Mouse (Mus musculus) small intestine, adult 2 months (tissue): ENCODE measurements around the gene Cgrrf1.

Experiments used
- CTCF ChIP-seq: fragments of 200-500 bp; IDR thresholded peaks from 2 replicates; pipeline ENCODE4 v1.5.1; 2012; ENCODE audit warnings: low read depth, mild to moderate bottlenecking, control low read depth, inconsistent platforms, low read length, moderate library complexity, mixed read lengths; ENCODE audit not compliant: insufficient replicate concordance, insufficient read length; ENCODE audit errors: extremely low read depth
- POLR2A ChIP-seq: fragments of 200-500 bp; IDR thresholded peaks from 2 replicates; pipeline ENCODE4 v1.6.1; 2012; ENCODE audit warnings: low read depth, mild to moderate bottlenecking, control low read depth, inconsistent platforms, low read length, moderate library complexity

- TF ChIP-seq CTCF, result no peak
- no peak for TF ChIP-seq POLR2A
These were observed 28.7 kb upstream of the Cgrrf1 start for GRCm38 (mm10) chr14:46803259-46803658.
